Mouse (Mus musculus) gastrocnemius, postnatal 36 days (tissue): ENCODE results near the gene Deaf1. TPM values are rescaled to one million over a fixed set of nuclear protein-coding genes. Genes with fewer than 3 reads are reported as not detected.

Experiments
- DNase-seq, 2 experiments: peaks; one replicate each; pipeline ENCODE4 v3.0.0; 2022
- intact Hi-C: fragments of 180-260 bp; cut with DNase I; formaldehyde crosslinking; loops from one replicate; pipeline ENCODE4 v1.15.1; 2025
- total RNA-seq, 2 experiments: library from RNA; stranded (reverse); gene quantifications; 2 replicates each; pipeline ENCODE4 v1.2.3; 2021

The Deaf1 gene
- total RNA-seq, 2 experiments from 2014 or later, result 13.9 to 14.8 TPM

GRCm38 (mm10) chr7:141340476-141340875 is 13.0 kb upstream of the Deaf1 start:
- intact Hi-C loops, result no loop called here
- no peak for DNase-seq

GRCm38 (mm10) chr7:141340023-141340422 is 12.5 kb upstream of the Deaf1 start:
- intact Hi-C loops, result no loop called here
- DNase-seq, result no peak

- intact Hi-C loops, result no loop called here
- no peak for DNase-seq
Measured at GRCm38 (mm10) chr7:141339215-141339920, 11.9 kb upstream of the Deaf1 start.

GRCm38 (mm10) chr7:141338576-141339131 is 11.2 kb upstream of the Deaf1 start, which contains the start of gene Eps8l2:
TSS of gene Eps8l2 (plus strand) at chr7:141338880.
- DNase-seq, result peak in 1 of 2 experiments; percentile 16

GRCm38 (mm10) chr7:141337716-141338416 is 10.4 kb upstream of the Deaf1 start:
- DNase-seq, result peak in 1 of 2 experiments; percentile 12
- intact Hi-C loops, result no loop called here

More at GRCm38 (mm10) chr7:141338576-141339131, 11.2 kb upstream of the Deaf1 start, which contains the start of gene Eps8l2:
- intact Hi-C loops, result no loop called here

GRCm38 (mm10) chr7:141336296-141336695 is 8.8 kb upstream of the Deaf1 start:
- DNase-seq, result no peak

GRCm38 (mm10) chr7:141335682-141336081 is 8.2 kb upstream of the Deaf1 start:
- DNase-seq, result no peak
- intact Hi-C loops, result no loop called here

More at GRCm38 (mm10) chr7:141336296-141336695, 8.8 kb upstream of the Deaf1 start:
- intact Hi-C loops, result no loop called here

- intact Hi-C loops, result no loop called here
- DNase-seq, result no peak
Measured at GRCm38 (mm10) chr7:141335044-141335579, 7.6 kb upstream of the Deaf1 start.

- intact Hi-C loops, result no loop called here
Measured at GRCm38 (mm10) chr7:141331990-141332389, 4.5 kb upstream of the Deaf1 start.

GRCm38 (mm10) chr7:141330706-141331105 is 3.2 kb upstream of the Deaf1 start:
- intact Hi-C loops, result no loop called here
- DNase-seq, result no peak

More at GRCm38 (mm10) chr7:141331990-141332389, 4.5 kb upstream of the Deaf1 start:
- DNase-seq, result no peak

GRCm38 (mm10) chr7:141328373-141328990 is 992 bp upstream of the Deaf1 start:
- intact Hi-C loops, result no loop called here
- no peak for DNase-seq

GRCm38 (mm10) chr7:141326546-141327446 is 694 bp downstream of the Deaf1 start:
- no peak for DNase-seq
- intact Hi-C loops, result no loop called here

GRCm38 (mm10) chr7:141324686-141325085 is 2.8 kb downstream of the Deaf1 start:
- intact Hi-C loops, result no loop called here
- DNase-seq, result no peak

GRCm38 (mm10) chr7:141319446-141319845 is 8.0 kb downstream of the Deaf1 start:
- no peak for DNase-seq
- intact Hi-C loops, result no loop called here

GRCm38 (mm10) chr7:141317619-141318132 is 9.8 kb downstream of the Deaf1 start:
- intact Hi-C loops, result no loop called here
- no peak for DNase-seq

- intact Hi-C loops, result no loop called here
- DNase-seq, result no peak
Measured at GRCm38 (mm10) chr7:141315974-141316373, 11.5 kb downstream of the Deaf1 start.

- intact Hi-C loops, result no loop called here
- DNase-seq, result no peak
Measured at GRCm38 (mm10) chr7:141315076-141315475, 12.4 kb downstream of the Deaf1 start.

GRCm38 (mm10) chr7:141314416-141314815 is 13.1 kb downstream of the Deaf1 start:
- intact Hi-C loops, result no loop called here

GRCm38 (mm10) chr7:141304537-141304936 is 23.0 kb downstream of the Deaf1 start:
- DNase-seq, result no peak
- intact Hi-C loops, result no loop called here

More at GRCm38 (mm10) chr7:141314416-141314815, 13.1 kb downstream of the Deaf1 start:
- no peak for DNase-seq
